Mouse (Mus musculus) CH12.LX (cell line): ENCODE results near the gene Dynll1. TPM values are rescaled to one million over a fixed set of nuclear protein-coding genes. Genes with fewer than 3 reads are reported as not detected.

Experiments used
- DNase-seq: peaks from one replicate; pipeline ENCODE4 v3.0.0-alpha.2; 2013; ENCODE audit errors: extremely low read depth
- H3K27ac ChIP-seq: 2 replicates; pipeline ENCODE4 v1.5.1; 2012; ENCODE audit warnings: low read depth, mild to moderate bottlenecking, control low read depth, moderate library complexity; ENCODE audit not compliant: insufficient read depth
- H3K27me3 ChIP-seq: replicated peaks from 2 replicates; pipeline ENCODE3; 2012; ENCODE audit warnings: inconsistent platforms
- H3K36me3 ChIP-seq, 2 experiments: replicated peaks in 1 of 2; 2 replicates each; pipeline versions ENCODE3 to v1.6.1; 2012; ENCODE audit warnings: inconsistent platforms in 1 of 2, low read length in 1 of 2, mild to moderate bottlenecking in 1 of 2, mixed read lengths in 1 of 2, moderate library complexity in 1 of 2; ENCODE audit not compliant: control insufficient read depth in 1 of 2, insufficient read depth in 1 of 2
- H3K4me1 ChIP-seq, 2 experiments: 2 replicates each; pipeline ENCODE4 v1.6.1; 2012; ENCODE audit warnings: inconsistent platforms in 1 of 2, moderate library complexity in 1 of 2; ENCODE audit not compliant: insufficient read depth in 2 of 2, control insufficient read depth in 1 of 2
- H3K4me2 ChIP-seq: 2 replicates; pipeline ENCODE4 v1.6.1; 2012; ENCODE audit warnings: low read depth, mild to moderate bottlenecking, control low read depth; ENCODE audit not compliant: poor library complexity, insufficient read depth, severe bottlenecking
- H3K4me3 ChIP-seq, 3 experiments: fragments of 150-350 bp in 1 of 3; sonication (generic) in 1 of 3; replicated peaks in 1 of 3; 2 replicates each; pipeline versions ENCODE3 to v1.5.1; 2011 to 2012; ENCODE audit warnings: low read depth in 2 of 3, low read length in 2 of 3, mild to moderate bottlenecking in 2 of 3, moderate library complexity in 2 of 3, control low read depth in 1 of 3, improper control_type of control experiment in 1 of 3, inconsistent platforms in 1 of 3, mixed read lengths in 1 of 3; ENCODE audit not compliant: poor library complexity in 1 of 3
- H3K79me2 ChIP-seq: replicated peaks from 2 replicates; pipeline ENCODE4 v1.6.1; 2012; ENCODE audit warnings: mild to moderate bottlenecking, moderate library complexity; ENCODE audit not compliant: control insufficient read depth, poor library complexity, insufficient read depth, severe bottlenecking; ENCODE audit errors: extremely low read depth
- H3K9ac ChIP-seq: 2 replicates; pipeline ENCODE4 v1.6.1; 2012; ENCODE audit warnings: low read depth, mild to moderate bottlenecking, control low read depth, moderate library complexity; ENCODE audit not compliant: insufficient read depth
- H3K9me3 ChIP-seq: replicated peaks from 2 replicates; pipeline ENCODE3; 2012; ENCODE audit warnings: low read length, inconsistent platforms, mixed read lengths
- BHLHE40 ChIP-seq: IDR thresholded peaks from 2 replicates; pipeline ENCODE4 v1.6.1; 2011; ENCODE audit warnings: mild to moderate bottlenecking, low read depth, low read length, improper control_type of control experiment
- CHD1 ChIP-seq: IDR thresholded peaks from 2 replicates; pipeline ENCODE4 v1.6.1; 2012; ENCODE audit warnings: low read depth, low read length, improper control_type of control experiment, inconsistent platforms
- CTCF ChIP-seq, 2 experiments: IDR thresholded peaks in 1 of 2; conservative IDR thresholded peaks in 1 of 2; 2 replicates each; pipeline ENCODE4 v1.5.1; 2011 to 2012; ENCODE audit warnings: low read depth in 2 of 2, low read length in 2 of 2, improper control_type of control experiment in 1 of 2, inconsistent platforms in 1 of 2, mild to moderate bottlenecking in 1 of 2, moderate library complexity in 1 of 2
- E2F4 ChIP-seq: IDR thresholded peaks from 2 replicates; pipeline ENCODE4 v1.6.1; 2011; ENCODE audit warnings: low read depth, low read length, improper control_type of control experiment; ENCODE audit not compliant: insufficient replicate concordance
- EP300 ChIP-seq: IDR thresholded peaks from 2 replicates; pipeline ENCODE4 v1.6.1; 2011; ENCODE audit warnings: low read length, improper control_type of control experiment
- JUN ChIP-seq: IDR thresholded peaks from 2 replicates; pipeline ENCODE4 v1.6.1; 2011; ENCODE audit warnings: low read depth, mild to moderate bottlenecking, low read length, improper control_type of control experiment, moderate library complexity; ENCODE audit not compliant: insufficient read depth
- JUND ChIP-seq: conservative IDR thresholded peaks from 2 replicates; pipeline ENCODE4 v1.6.1; 2011; ENCODE audit warnings: low read depth, low read length, improper control_type of control experiment
- KAT2A ChIP-seq: IDR thresholded peaks from 2 replicates; pipeline ENCODE4 v1.6.1; 2012; ENCODE audit warnings: low read length, improper control_type of control experiment, inconsistent platforms; ENCODE audit not compliant: insufficient replicate concordance
- MAFK ChIP-seq: IDR thresholded peaks from 2 replicates; pipeline ENCODE4 v1.6.1; 2011; ENCODE audit warnings: low read length, improper control_type of control experiment; ENCODE audit not compliant: insufficient replicate concordance
- MAX ChIP-seq: IDR thresholded peaks from 2 replicates; pipeline ENCODE4 v1.6.1; 2011; ENCODE audit warnings: low read length, improper control_type of control experiment
- NELFE ChIP-seq: IDR thresholded peaks from 2 replicates; pipeline ENCODE4 v1.6.1; 2011; ENCODE audit warnings: low read depth, low read length, improper control_type of control experiment
- NRF1 ChIP-seq: IDR thresholded peaks from 2 replicates; pipeline ENCODE4 v1.6.1; 2014; ENCODE audit warnings: low read depth, mild to moderate bottlenecking, inconsistent platforms, low read length, improper control_type of control experiment, moderate library complexity
- PAX5 ChIP-seq: IDR thresholded peaks from 2 replicates; pipeline ENCODE4 v1.6.1; 2012; ENCODE audit warnings: low read length, inconsistent platforms, mixed read lengths
- POLR2A ChIP-seq: IDR thresholded peaks from 2 replicates; pipeline ENCODE4 v1.6.1; 2011; ENCODE audit warnings: low read depth, mild to moderate bottlenecking, improper control_type of control experiment, low read length
- RAD21 ChIP-seq: IDR thresholded peaks from 2 replicates; pipeline ENCODE4 v1.6.1; 2011; ENCODE audit warnings: low read depth, mild to moderate bottlenecking, low read length, improper control_type of control experiment, moderate library complexity
- SIN3A ChIP-seq: IDR thresholded peaks from 2 replicates; pipeline ENCODE4 v1.6.1; 2012; ENCODE audit warnings: low read length, improper control_type of control experiment, inconsistent platforms
- SMC3 ChIP-seq: IDR thresholded peaks from 2 replicates; pipeline ENCODE4 v1.6.1; 2011; ENCODE audit warnings: low read depth, low read length, improper control_type of control experiment
- TBP ChIP-seq: conservative IDR thresholded peaks from 2 replicates; pipeline ENCODE4 v1.6.1; 2011; ENCODE audit warnings: low read depth, low read length, improper control_type of control experiment
- TCF12 ChIP-seq: IDR thresholded peaks from 2 replicates; pipeline ENCODE4 v1.6.1; 2014; ENCODE audit warnings: low read depth, mild to moderate bottlenecking, inconsistent platforms, low read length, improper control_type of control experiment
- UBTF ChIP-seq: IDR thresholded peaks from 2 replicates; pipeline ENCODE4 v1.6.1; 2012; ENCODE audit warnings: low read depth, mild to moderate bottlenecking, inconsistent platforms, low read length, improper control_type of control experiment, moderate library complexity
- USF1 ChIP-seq: IDR thresholded peaks from 2 replicates; pipeline ENCODE4 v1.6.1; 2014; ENCODE audit warnings: low read depth, mild to moderate bottlenecking, inconsistent platforms, low read length, improper control_type of control experiment
- USF2 ChIP-seq: conservative IDR thresholded peaks from 2 replicates; pipeline ENCODE4 v1.6.1; 2011; ENCODE audit warnings: low read depth, low read length, improper control_type of control experiment
- ZKSCAN1 ChIP-seq: IDR thresholded peaks from 2 replicates; pipeline ENCODE4 v1.6.1; 2012; ENCODE audit warnings: low read depth, inconsistent platforms, low read length, improper control_type of control experiment, borderline replicate concordance
- ZMIZ1 ChIP-seq: IDR thresholded peaks from 2 replicates; pipeline ENCODE4 v1.6.1; 2012; ENCODE audit warnings: low read depth, mild to moderate bottlenecking, inconsistent platforms, low read length, improper control_type of control experiment
- dilution Hi-C: fragments of 300-500 bp; cut with MboI; formaldehyde crosslinking; loops from 2 replicates; pipeline ENCODE4 v1.14.3; 2020; ENCODE audit warnings: low sequenced_read_pairs; ENCODE audit not compliant: extremely low pct_unique_long_range_greater_than_20kb, extremely low pct_ligation_motif_present
- in situ Hi-C: fragments of 300-500 bp; cut with MboI; formaldehyde crosslinking; loops from 3 replicates; pipeline ENCODE4 v1.14.3; 2019; ENCODE audit warnings: low sequenced_read_pairs, low pct_ligation_motif_present, low pct_unique_long_range_greater_than_20kb, mixed read lengths
- polyA plus RNA-seq: library from polyadenylated mRNA; unstranded; fragments of >175 nt; gene quantifications from 2 replicates; pipeline ENCODE4 v1.2.1, GENCODE M21; 2012; ENCODE audit warnings: low read depth; ENCODE audit not compliant: insufficient read length
- total RNA-seq, 2 experiments: library from RNA; depleted of rRNA; stranded (reverse); fragments of 300-350 nt in 1 of 2; fragments of >200 nt in 1 of 2; gene quantifications; 2 replicates each; pipeline ENCODE4 v1.2.3; 2012 to 2014

The Dynll1 gene
- total and polyA plus RNA-seq, 3 experiments: 312 to 646 (median 456) TPM

DNA sequence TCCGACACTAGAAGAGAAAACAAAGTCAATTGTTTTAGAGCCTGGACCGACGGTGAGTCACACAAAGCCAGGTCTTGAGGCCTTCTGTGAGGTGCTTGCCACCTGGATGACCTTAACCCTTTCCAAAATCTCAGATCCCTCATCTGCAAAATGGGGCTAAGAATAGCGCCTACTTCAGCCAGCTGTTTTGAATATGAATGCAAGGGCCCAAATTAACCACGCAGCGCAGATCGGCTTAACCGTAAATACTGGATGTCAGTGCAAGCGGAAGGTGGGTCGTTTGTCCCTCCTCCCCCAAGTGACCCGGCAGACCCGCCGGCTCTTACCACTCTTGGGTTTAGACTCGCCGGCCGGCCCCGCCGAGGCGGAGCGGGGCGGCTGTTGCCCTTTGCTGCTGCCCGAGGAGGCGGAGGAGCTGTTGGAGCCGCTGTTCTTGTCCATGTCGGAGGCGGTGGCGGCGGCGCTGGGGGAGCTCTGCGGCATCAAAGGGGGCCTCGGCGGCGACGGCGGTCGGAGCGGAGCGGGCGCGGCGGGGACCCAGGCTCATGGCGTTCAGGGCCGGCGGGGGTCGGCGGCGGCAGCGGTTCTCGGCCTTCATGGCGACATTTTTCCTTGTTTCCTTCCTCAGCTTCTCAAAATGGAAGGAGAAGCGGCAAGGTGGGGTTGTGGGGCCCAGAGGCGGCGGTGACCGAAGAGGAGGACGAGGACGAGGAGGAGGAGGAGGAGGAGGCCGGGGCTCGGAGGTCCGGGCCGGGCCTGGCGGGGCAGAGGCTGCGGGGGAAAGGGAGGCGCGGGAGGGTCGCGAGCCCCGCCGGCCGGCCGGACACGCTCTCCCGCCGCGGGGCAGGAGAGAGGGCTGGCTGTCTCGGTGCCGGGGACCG lies 28.6 kb downstream of the Dynll1 start (continued):
- TF ChIP-seq ZMIZ1: 0 out of 2 replicates have a peak, but pooled peaks have one; percentile 10
- no peak for TF ChIP-seq SMC3
- TF ChIP-seq SIN3A: peak; percentile 57; the same call in 1 of the 2 replicates
- no peak for TF ChIP-seq USF2
- TF ChIP-seq TCF12: no peak
- no peak for TF ChIP-seq JUND
- no peak for TF ChIP-seq PAX5
- peak; percentile 89; the same call in 1 of the 2 replicates for TF ChIP-seq UBTF
- TF ChIP-seq EP300: no peak
- no peak for TF ChIP-seq ZKSCAN1
- TF ChIP-seq KAT2A: no peak
- TF ChIP-seq NRF1: no peak

DNA sequence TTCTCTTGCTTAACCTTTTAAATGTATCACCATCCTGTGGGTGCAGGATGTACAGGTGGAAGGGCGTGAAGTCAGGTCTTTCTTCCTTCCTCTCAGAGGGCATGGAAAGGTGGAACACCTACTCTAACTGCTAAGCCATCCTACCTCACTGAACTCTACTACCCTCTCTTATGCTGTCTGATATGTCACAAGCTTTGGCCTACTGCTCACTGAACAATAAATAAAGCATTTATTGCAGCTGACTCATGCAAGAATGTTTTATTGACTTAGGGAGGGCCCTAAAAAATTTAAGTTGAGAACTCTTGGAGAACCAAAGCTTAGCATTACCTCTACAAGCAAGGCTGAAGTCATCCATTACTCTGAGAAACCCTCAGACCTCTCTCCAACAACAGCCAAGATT lies 30.8 kb downstream of the Dynll1 start:
- Histone ChIP-seq H3K9ac (peak overlapping the region; percentile 20; the same call in 1 of the 2 replicates), H3K4me2 (peak overlapping the region; percentile 98), H3K9me3 (no peaks in the 10 kb centered on the region), H3K4me1 (peaks cover 5 to 60% of the 10 kb centered on the region in 2 experiments), H3K27me3 (no peaks in the 10 kb centered on the region), H3K36me3 (peaks cover 27 to 51% of the 10 kb centered on the region in 2 experiments), H3K27ac (no peak overlapping the region), H3K79me2 (peaks cover 73% of the 10 kb centered on the region), H3K4me3 (no peak overlapping the region)
- dilution Hi-C loops (no loop called here), in situ Hi-C loops (no loop called here)
- TF ChIP-seq JUN (no peak), MAX (no peak), CHD1 (no peak), CTCF (conservative IDR thresholded peaks at IDR 0.05 in 1 of 2, IDR thresholded peaks at IDR 0.05 in 1 of 2; ENCODE audit: low read depth in 2 of 2, low read length in 2 of 2) (no peak), BHLHE40 (no peak), USF2 (no peak), SIN3A (no peak), POLR2A (no peak), RAD21 (no peak), SMC3 (no peak), MAFK (no peak), NELFE (no peak), JUND (no peak), USF1 (no peak), KAT2A (no peak), EP300 (no peak), TBP (no peak), E2F4 (no peak), TCF12 (no peak)
- DNase-seq: no peak
